Mouse (Mus musculus): ENCODE data around the gene Dld. TPM values are rescaled to one million over a fixed set of nuclear protein-coding genes. Genes with fewer than 3 reads are reported as not detected.
A peak's percentile ranks its signal among the peaks of the same experiment; 100 is the strongest.

The Dld gene
- polyA plus RNA-seq (2012; fragmentation: generic; extraction: Trizol): 32.4 TPM
- long read RNA-seq, experiment 1, transcript Dld-201 (14 exons, 2,544 nt): major isoform, 92 of 100 reads
- long read RNA-seq, experiment 1, partial matches to known transcripts: 5 of 100 reads
- long read RNA-seq, experiment 1, other reads (novel, unspliced or antisense): 3 of 100 reads
- long read RNA-seq, experiment 2, transcript Dld-201 (14 exons, 2,544 nt): major isoform, 610 of 644 reads
- long read RNA-seq, experiment 2, partial matches to known transcripts: 8 of 644 reads
- long read RNA-seq, experiment 2, other reads (novel, unspliced or antisense): 26 of 644 reads

DNA sequence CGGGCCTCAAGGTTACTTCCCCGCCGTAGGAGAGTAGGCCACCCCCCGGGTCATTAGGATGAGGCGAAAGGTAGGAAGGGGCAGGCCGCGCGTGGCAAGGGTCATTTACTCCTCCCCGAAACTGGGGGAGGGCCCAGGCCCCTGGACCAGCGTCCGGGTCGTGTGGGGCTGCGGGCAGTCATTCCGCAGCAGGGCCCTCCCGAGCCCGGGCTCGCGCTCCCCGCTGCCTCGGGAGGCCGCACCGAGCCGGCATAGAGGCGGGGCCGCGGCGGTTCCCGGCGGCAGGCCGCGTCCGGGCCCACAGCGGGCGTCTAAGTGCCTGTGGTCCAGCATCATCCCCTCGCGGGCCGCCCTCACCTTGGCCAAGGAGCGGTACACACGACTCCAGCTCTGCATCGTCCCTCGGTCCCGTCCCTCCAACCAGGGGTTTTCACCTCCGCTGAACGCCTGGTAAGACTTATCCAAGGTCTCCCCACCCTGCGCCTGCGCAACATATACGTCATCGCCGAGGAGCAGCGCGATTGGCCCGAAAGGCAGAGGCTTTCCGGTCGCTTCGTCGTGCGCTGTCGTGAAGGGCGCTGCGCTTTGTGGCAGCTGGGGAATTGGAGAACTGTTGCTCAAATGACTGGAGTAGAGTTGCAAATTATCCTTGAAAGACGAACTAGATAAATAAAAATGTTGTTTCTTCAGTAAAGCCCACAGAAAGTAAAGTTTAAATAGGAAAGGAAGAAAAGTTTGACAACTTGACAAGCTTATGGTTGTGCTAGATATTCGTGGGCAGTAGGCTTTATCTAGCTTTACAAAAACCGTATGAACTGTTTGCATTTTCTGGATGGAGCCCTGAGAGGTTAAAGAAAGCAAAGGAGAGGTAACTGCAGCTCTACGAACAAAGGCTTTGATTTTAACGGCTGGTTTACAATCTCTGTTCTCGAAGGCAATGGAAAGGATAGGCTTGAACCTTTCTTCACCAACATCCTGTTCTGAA is at the start of gene Dld:
Dld (minus strand) TSS at position 510 of the 985 bp plus-strand sequence.
- peaks cover 36% of the 10 kb centered on the region for H3K79me3 ChIP-seq (ENCODE audit: low read depth)
- H3ac ChIP-seq (ENCODE audit: control insufficient read depth, insufficient read length, low read depth): peak within 1 kb of the TSS; percentile 71
- TF ChIP-seq MYOG (IDR thresholded peaks at IDR 0.05; ENCODE audit: control insufficient read depth, extremely low read depth, insufficient read length): no peak
- TF ChIP-seq MAX (IDR thresholded peaks at IDR 0.05): peak; percentile 45
- H3K79me2 ChIP-seq (ENCODE audit: control insufficient read depth, insufficient read depth): peaks cover 50% of the 10 kb centered on the region
- no peaks in the 10 kb centered on the region for H3K27me3 ChIP-seq (ENCODE audit: control insufficient read depth, insufficient read depth, insufficient read length)
- H3K4me3 ChIP-seq (ENCODE audit: insufficient read depth, poor library complexity, severe bottlenecking): peak within 1 kb of the TSS; percentile 79
- H3K36me3 ChIP-seq (ENCODE audit: control insufficient read depth, insufficient read depth): peaks cover 33% of the 10 kb centered on the region

- H3K4me3 ChIP-seq (ENCODE audit: insufficient read depth, poor library complexity, severe bottlenecking): no peak overlapping the region
- no peak overlapping the region for H3ac ChIP-seq (ENCODE audit: control insufficient read depth, insufficient read length, low read depth)
- TF ChIP-seq MYOD1 (IDR thresholded peaks at IDR 0.05; ENCODE audit: control insufficient read depth, insufficient read length, low read depth): no peak
- TF ChIP-seq USF1 (IDR thresholded peaks at IDR 0.05; ENCODE audit: low read depth): no peak
- TF ChIP-seq MYOG (IDR thresholded peaks at IDR 0.05; ENCODE audit: control insufficient read depth, extremely low read depth, insufficient read length): no peak
- TF ChIP-seq FOSL1 (IDR thresholded peaks at IDR 0.05; ENCODE audit: insufficient read depth, low read length, poor library complexity, severe bottlenecking): no peak
- no peak for TF ChIP-seq CTCF (IDR thresholded peaks at IDR 0.05; ENCODE audit: control insufficient read depth, insufficient read depth, insufficient read length)
- no peak for TF ChIP-seq CEBPB (IDR thresholded peaks at IDR 0.05; ENCODE audit: low read depth)
- no peak for TF ChIP-seq MAX (IDR thresholded peaks at IDR 0.05)
- no peaks in the 10 kb centered on the region for H3K36me3 ChIP-seq (ENCODE audit: control insufficient read depth, insufficient read depth)
- no peaks in the 10 kb centered on the region for H3K79me2 ChIP-seq (ENCODE audit: control insufficient read depth, insufficient read depth)
- no peaks in the 10 kb centered on the region for H3K79me3 ChIP-seq (ENCODE audit: low read depth)
- peaks cover 37% of the 10 kb centered on the region for H3K27me3 ChIP-seq (ENCODE audit: control insufficient read depth, insufficient read depth, insufficient read length)
Observed at GRCm38 (mm10) chr12:31400821-31401220, 49.6 kb upstream of the Dld start.

- H3K27me3 ChIP-seq (ENCODE audit: control insufficient read depth, insufficient read depth, insufficient read length): peaks cover 38% of the 10 kb centered on the region
- H3K4me3 ChIP-seq (ENCODE audit: insufficient read depth, poor library complexity, severe bottlenecking): no peak overlapping the region
- TF ChIP-seq MYOD1 (IDR thresholded peaks at IDR 0.05; ENCODE audit: control insufficient read depth, insufficient read length, low read depth) (no peak), CTCF (IDR thresholded peaks at IDR 0.05; ENCODE audit: control insufficient read depth, insufficient read depth, insufficient read length) (no peak), MAX (IDR thresholded peaks at IDR 0.05) (no peak), FOSL1 (IDR thresholded peaks at IDR 0.05; ENCODE audit: insufficient read depth, low read length, poor library complexity, severe bottlenecking) (no peak), MYOG (IDR thresholded peaks at IDR 0.05; ENCODE audit: control insufficient read depth, extremely low read depth, insufficient read length) (no peak), USF1 (IDR thresholded peaks at IDR 0.05; ENCODE audit: low read depth) (no peak), CEBPB (IDR thresholded peaks at IDR 0.05; ENCODE audit: low read depth) (no peak)
- H3K36me3 ChIP-seq (ENCODE audit: control insufficient read depth, insufficient read depth): no peaks in the 10 kb centered on the region
- H3ac ChIP-seq (ENCODE audit: control insufficient read depth, insufficient read length, low read depth): no peak overlapping the region
- H3K79me2 ChIP-seq (ENCODE audit: control insufficient read depth, insufficient read depth): no peaks in the 10 kb centered on the region
- no peaks in the 10 kb centered on the region for H3K79me3 ChIP-seq (ENCODE audit: low read depth)
Observed at GRCm38 (mm10) chr12:31397709-31398108, 46.5 kb upstream of the Dld start.

DNA sequence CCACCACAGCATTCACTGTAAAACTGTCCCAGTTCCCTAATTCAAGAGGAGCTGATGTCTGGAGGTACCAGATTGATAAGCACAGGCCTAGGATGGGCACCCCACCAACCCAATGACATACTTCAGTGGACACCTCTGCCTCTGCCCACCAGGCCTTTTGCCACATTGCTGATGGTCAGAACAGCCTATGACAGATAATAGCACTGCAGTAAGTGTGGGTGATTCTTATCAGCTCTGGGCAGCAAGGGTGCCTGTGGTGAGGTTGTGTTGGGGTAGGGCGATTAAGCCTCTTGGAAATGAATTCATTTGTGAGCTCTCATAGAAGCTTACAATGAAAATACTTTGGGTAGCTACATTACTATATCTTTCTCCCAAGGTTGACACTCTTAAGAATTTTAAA is 44.6 kb upstream of the Dld start:
- no peaks in the 10 kb centered on the region for H3K79me2 ChIP-seq (ENCODE audit: control insufficient read depth, insufficient read depth)
- no peak overlapping the region for H3K4me3 ChIP-seq (ENCODE audit: insufficient read depth, poor library complexity, severe bottlenecking)
- peaks cover 43% of the 10 kb centered on the region for H3K27me3 ChIP-seq (ENCODE audit: control insufficient read depth, insufficient read depth, insufficient read length)
- H3K79me3 ChIP-seq (ENCODE audit: low read depth): no peaks in the 10 kb centered on the region
- TF ChIP-seq MAX (IDR thresholded peaks at IDR 0.05) (no peak), CEBPB (IDR thresholded peaks at IDR 0.05; ENCODE audit: low read depth) (no peak), MYOD1 (IDR thresholded peaks at IDR 0.05; ENCODE audit: control insufficient read depth, insufficient read length, low read depth) (no peak), FOSL1 (IDR thresholded peaks at IDR 0.05; ENCODE audit: insufficient read depth, low read length, poor library complexity, severe bottlenecking) (no peak), CTCF (IDR thresholded peaks at IDR 0.05; ENCODE audit: control insufficient read depth, insufficient read depth, insufficient read length) (no peak), USF1 (IDR thresholded peaks at IDR 0.05; ENCODE audit: low read depth) (no peak), MYOG (IDR thresholded peaks at IDR 0.05; ENCODE audit: control insufficient read depth, extremely low read depth, insufficient read length) (no peak)
- no peaks in the 10 kb centered on the region for H3K36me3 ChIP-seq (ENCODE audit: control insufficient read depth, insufficient read depth)
- no peak overlapping the region for H3ac ChIP-seq (ENCODE audit: control insufficient read depth, insufficient read length, low read depth)

GRCm38 (mm10) chr12:31391696-31392095 is 40.4 kb upstream of the Dld start:
- H3K4me3 ChIP-seq (ENCODE audit: insufficient read depth, poor library complexity, severe bottlenecking): no peak overlapping the region
- H3K36me3 ChIP-seq (ENCODE audit: control insufficient read depth, insufficient read depth): no peaks in the 10 kb centered on the region
- no peak overlapping the region for H3ac ChIP-seq (ENCODE audit: control insufficient read depth, insufficient read length, low read depth)
- no peaks in the 10 kb centered on the region for H3K79me3 ChIP-seq (ENCODE audit: low read depth)
- TF ChIP-seq FOSL1 (IDR thresholded peaks at IDR 0.05; ENCODE audit: insufficient read depth, low read length, poor library complexity, severe bottlenecking) (no peak), USF1 (IDR thresholded peaks at IDR 0.05; ENCODE audit: low read depth) (no peak)
- no peaks in the 10 kb centered on the region for H3K79me2 ChIP-seq (ENCODE audit: control insufficient read depth, insufficient read depth)
- H3K27me3 ChIP-seq (ENCODE audit: control insufficient read depth, insufficient read depth, insufficient read length): peaks cover 25% of the 10 kb centered on the region

Measured in C2C12 (cell line).